Mouse (Mus musculus) cortical plate, adult 2 months (tissue): ENCODE results near the gene Ulk3.

Experiments
- CTCF ChIP-seq: fragments of 200-500 bp; IDR thresholded peaks from 2 replicates; pipeline ENCODE4 v1.5.1; 2011; ENCODE audit warnings: mild to moderate bottlenecking, control low read depth, low read length; ENCODE audit not compliant: insufficient read depth; ENCODE audit errors: extremely low read depth
- POLR2A ChIP-seq: fragments of 200-500 bp; IDR thresholded peaks from 2 replicates; pipeline ENCODE4 v1.6.1; 2011; ENCODE audit warnings: mild to moderate bottlenecking, low read length, control low read depth; ENCODE audit not compliant: insufficient read depth; ENCODE audit errors: extremely low read depth

DNA sequence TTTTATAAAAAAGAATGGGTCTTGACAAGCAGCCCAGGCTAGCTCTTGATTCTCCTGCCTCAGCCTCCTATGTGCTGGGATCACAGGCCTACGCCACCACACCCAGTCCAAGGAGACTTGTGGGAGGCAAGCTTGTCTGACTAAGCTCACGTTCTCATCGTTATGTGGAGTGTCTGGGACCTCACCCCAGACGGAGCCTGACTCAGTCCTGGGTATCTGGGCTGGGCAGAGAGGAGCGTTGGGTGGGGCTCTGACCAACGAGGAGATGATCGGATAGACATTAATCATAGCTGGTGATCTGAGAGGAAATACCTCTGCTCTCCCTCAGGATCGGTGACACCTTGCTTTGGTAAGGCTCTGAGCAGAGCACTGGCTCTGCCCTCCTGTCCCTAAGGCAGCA, 29.6 kb downstream of the Ulk3 start:
- TF ChIP-seq POLR2A (no peak), CTCF (no peak)
